Mouse (Mus musculus) forebrain, embryonic 16.5 days (tissue): Measurements from ENCODE around the gene Asnsd1. TPM values are rescaled to one million over a fixed set of nuclear protein-coding genes. Genes with fewer than 3 reads are reported as not detected.
A peak's percentile ranks its signal among the peaks of the same experiment; 100 is the strongest.
"Not testable (repeated sequence)": the region's sequence is repeated elsewhere in the genome, so short reads cannot be mapped to it uniquely, and the experiment has no call there.

Experiments used
- ATAC-seq: fragments of 200-750 bp; cut with Nextera tagmentation; 2 replicates; pipeline ENCODE4 v1.8.0; 2017; ENCODE audit warnings: mild to moderate bottlenecking, moderate library complexity
- H3K27ac ChIP-seq: fragments of 300-500 bp; sonication (generic); 2 replicates; pipeline ENCODE4 v1.5.1; 2014; ENCODE audit warnings: low read length, control low read depth
- H3K27me3 ChIP-seq: fragments of 300-500 bp; sonication (generic); replicated peaks from 2 replicates; pipeline ENCODE4 v1.6.1; 2014; ENCODE audit warnings: low read length; ENCODE audit not compliant: control insufficient read depth, insufficient read depth
- H3K36me3 ChIP-seq: fragments of 300-500 bp; sonication (generic); 2 replicates; pipeline ENCODE4 v1.6.1; 2014; ENCODE audit not compliant: control insufficient read depth, insufficient read depth
- H3K4me1 ChIP-seq: fragments of 300-500 bp; sonication (generic); replicated peaks from 2 replicates; pipeline ENCODE4 v1.6.1; 2014; ENCODE audit warnings: low read length; ENCODE audit not compliant: control insufficient read depth, insufficient read depth
- H3K4me2 ChIP-seq: fragments of 300-500 bp; sonication (generic); 2 replicates; pipeline ENCODE4 v1.6.1; 2014; ENCODE audit warnings: mild to moderate bottlenecking, low read length, control low read depth
- H3K4me3 ChIP-seq: fragments of 300-500 bp; sonication (generic); replicated peaks from 2 replicates; pipeline ENCODE4 v1.5.1; 2014; ENCODE audit warnings: mild to moderate bottlenecking, low read length, control low read depth
- H3K9ac ChIP-seq: fragments of 300-500 bp; sonication (generic); replicated peaks from 2 replicates; pipeline ENCODE4 v1.6.1; 2014; ENCODE audit warnings: low read depth, low read length, control low read depth
- H3K9me3 ChIP-seq: fragments of 300-500 bp; sonication (generic); 2 replicates; pipeline ENCODE4 v1.6.1; 2016; ENCODE audit warnings: low read length; ENCODE audit not compliant: control insufficient read depth
- WGBS: fragments of 180-500 bp; shearing (Covaris S2); extraction: QIAGEN DNeasy Blood & Tissue Kit; methylation state at CpG from one replicate; pipeline ENCODE4 v1.1.7; 2014; 5-methylcytosine and 5-hydroxymethylcytosine counted together
- polyA plus RNA-seq: library from polyadenylated mRNA; unstranded; fragments of >200 nt; fragmentation: Nextera tagmentation; extraction: Ambion mirVana; gene quantifications from 2 replicates; pipeline ENCODE4 v1.2.1, GENCODE M21; 2015

Gene Asnsd1
- 53.8 and 61.7 TPM in 2 replicates for polyA plus RNA-seq

DNA sequence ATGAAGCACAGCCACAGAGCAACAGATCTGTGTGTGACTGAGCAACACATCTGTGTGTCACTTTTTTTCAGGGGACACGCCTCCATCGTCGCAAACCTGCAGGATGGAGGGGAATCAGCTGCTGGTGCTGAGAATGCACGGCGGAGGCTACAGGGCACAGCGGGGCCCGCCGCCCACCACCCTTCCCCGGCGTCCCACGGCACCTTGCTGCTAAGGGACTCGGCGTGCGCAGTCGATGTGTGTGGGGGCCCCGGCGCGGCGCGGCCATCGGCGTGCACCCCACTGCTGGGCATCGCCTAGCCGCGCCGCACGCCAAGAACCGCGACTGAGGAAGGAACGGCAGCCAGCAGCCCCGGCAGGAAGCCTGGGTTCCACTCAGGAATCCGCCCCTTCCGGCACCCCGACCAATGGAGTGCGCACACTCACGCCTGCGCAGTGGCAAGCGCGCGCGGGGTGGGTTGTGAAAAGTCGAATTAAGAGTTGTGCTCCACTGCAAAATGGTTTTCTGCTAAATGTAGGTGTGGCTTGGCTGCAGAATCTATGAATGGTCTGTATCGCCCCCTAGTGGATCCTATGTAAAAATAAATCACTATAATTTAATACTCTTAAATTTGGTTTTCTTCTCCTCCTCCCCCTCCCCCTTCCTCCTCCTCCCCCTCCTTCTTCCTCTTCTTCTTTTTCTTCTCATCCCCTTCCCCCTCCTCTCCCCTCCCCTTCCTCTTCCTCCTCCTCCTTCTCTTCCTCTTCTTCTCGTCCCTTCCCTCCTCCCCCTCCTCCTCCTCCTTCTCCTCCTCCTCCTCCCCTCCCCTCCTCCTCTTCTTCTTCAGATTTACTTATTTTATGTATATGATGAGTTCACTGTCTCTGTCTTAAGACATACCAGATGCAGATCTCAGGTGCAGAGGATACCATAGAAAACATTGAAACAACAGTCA, at the start of gene Asnsd1, which contains the start of the genes Asdurf and Gm28551:
Gene Asnsd1, minus strand, starts transcription at position 426 of the 935 bp plus-strand sequence.
Gene Asdurf, minus strand, starts transcription at position 293 of the 935 bp plus-strand sequence.
Gene Gm28551, minus strand, starts transcription at position 341 of the 935 bp plus-strand sequence.
- WGBS = under 1% methylated on average over 44 of the region's 44 CpGs
- H3K36me3 ChIP-seq = peaks cover 8% of the 10 kb centered on the region
- peak; percentile 100 for ATAC-seq
- H3K4me3 ChIP-seq = peak within 1 kb of the TSS; percentile 77
- peak within 1 kb of the TSS; percentile 55 for H3K4me2 ChIP-seq
- H3K9ac ChIP-seq = peak within 1 kb of the TSS; percentile 91
- H3K9me3 ChIP-seq = no peaks in the 10 kb centered on the region
- H3K4me1 ChIP-seq = peaks cover 5% of the 10 kb centered on the region
- no peaks in the 10 kb centered on the region for H3K27me3 ChIP-seq
- peak within 1 kb of the TSS; percentile 86 for H3K27ac ChIP-seq

- H3K4me2 ChIP-seq = peak overlapping the region; percentile 13; the same call in 1 of the 2 replicates
- H3K4me3 ChIP-seq, ATAC-seq, H3K9me3 ChIP-seq, H3K27ac ChIP-seq, H3K4me1 ChIP-seq, H3K9ac ChIP-seq, H3K36me3 ChIP-seq, H3K27me3 ChIP-seq: not testable (repeated sequence)
- WGBS = 30% methylated on average over 21 of the region's 21 CpGs
Measured at GRCm38 (mm10) chr1:53393936-53394760, 41.6 kb upstream of the Asnsd1 start.

GRCm38 (mm10) chr1:53388762-53389161, 36.2 kb upstream of the Asnsd1 start:
- H3K4me3 ChIP-seq = no peak overlapping the region

GRCm38 (mm10) chr1:53384085-53384688, 31.6 kb upstream of the Asnsd1 start:
- Histone ChIP-seq H3K27me3 (no peaks in the 10 kb centered on the region), H3K4me2 (no peak overlapping the region), H3K36me3 (no peaks in the 10 kb centered on the region), H3K4me1 (no peaks in the 10 kb centered on the region), H3K4me3 (no peak overlapping the region), H3K27ac (no peak overlapping the region), H3K9me3 (no peaks in the 10 kb centered on the region), H3K9ac (no peak overlapping the region)
- peak; percentile 79 for ATAC-seq
- 10% methylated on average over 6 of the region's 6 CpGs for WGBS

More at GRCm38 (mm10) chr1:53388762-53389161, 36.2 kb upstream of the Asnsd1 start:
- no peaks in the 10 kb centered on the region for H3K27me3 ChIP-seq
- H3K4me1 ChIP-seq = no peaks in the 10 kb centered on the region
- no peak overlapping the region for H3K9ac ChIP-seq
- H3K36me3 ChIP-seq = no peaks in the 10 kb centered on the region
- H3K27ac ChIP-seq = no peak overlapping the region
- no peak overlapping the region for H3K4me2 ChIP-seq
- no peak for ATAC-seq
- no peaks in the 10 kb centered on the region for H3K9me3 ChIP-seq
- 89% methylated on average over 14 of the region's 14 CpGs for WGBS

GRCm38 (mm10) chr1:53377731-53378130, 25.2 kb upstream of the Asnsd1 start:
- WGBS = 53% methylated on average over 3 of the region's 3 CpGs
- no peak for ATAC-seq

GRCm38 (mm10) chr1:53375965-53376364, 23.4 kb upstream of the Asnsd1 start:
- H3K9ac ChIP-seq, H3K27me3 ChIP-seq, H3K4me1 ChIP-seq, H3K36me3 ChIP-seq, H3K4me3 ChIP-seq, H3K9me3 ChIP-seq, H3K4me2 ChIP-seq, ATAC-seq, H3K27ac ChIP-seq: not testable (repeated sequence)
- WGBS = 87% methylated on average over 2 of the region's 2 CpGs

More at GRCm38 (mm10) chr1:53377731-53378130, 25.2 kb upstream of the Asnsd1 start:
- H3K27me3 ChIP-seq = no peaks in the 10 kb centered on the region
- H3K36me3 ChIP-seq = no peaks in the 10 kb centered on the region
- no peak overlapping the region for H3K27ac ChIP-seq
- no peak overlapping the region for H3K4me3 ChIP-seq
- no peak overlapping the region for H3K9ac ChIP-seq
- no peaks in the 10 kb centered on the region for H3K4me1 ChIP-seq
- no peak overlapping the region for H3K4me2 ChIP-seq
- H3K9me3 ChIP-seq = no peaks in the 10 kb centered on the region

GRCm38 (mm10) chr1:53358988-53359387, 6.4 kb upstream of the Asnsd1 start:
- no peak overlapping the region for H3K4me2 ChIP-seq
- no peak for ATAC-seq
- no peaks in the 10 kb centered on the region for H3K4me1 ChIP-seq
- H3K27me3 ChIP-seq = no peaks in the 10 kb centered on the region
- no peaks in the 10 kb centered on the region for H3K36me3 ChIP-seq
- H3K9ac ChIP-seq = no peak overlapping the region
- H3K9me3 ChIP-seq = no peaks in the 10 kb centered on the region
- H3K4me3 ChIP-seq = no peak overlapping the region
- H3K27ac ChIP-seq = no peak overlapping the region

GRCm38 (mm10) chr1:53341071-53341470, 11.5 kb downstream of the Asnsd1 start:
- ATAC-seq = no peak
- 97% methylated on average over 2 of the region's 2 CpGs for WGBS
- Histone ChIP-seq H3K27me3 (no peaks in the 10 kb centered on the region), H3K27ac (no peak overlapping the region), H3K4me2 (no peak overlapping the region), H3K36me3 (peaks cover 34% of the 10 kb centered on the region), H3K4me1 (no peaks in the 10 kb centered on the region), H3K9ac (no peak overlapping the region), H3K4me3 (no peak overlapping the region), H3K9me3 (peaks cover 5% of the 10 kb centered on the region)
